In genomic region chr15:83010990-83011664, GRCm38 (mm10) we compare ENCODE assay signal across 8 mouse cellular contexts. TPM values are rescaled to one million over a fixed set of nuclear protein-coding genes. Genes with fewer than 3 reads are reported as not detected.
DNase-seq lines count a peak whose midpoint lies in the region; ATAC-seq and TF ChIP-seq lines count a peak whose summit lies in the region.

No protein-coding gene starts in this region.

- WGBS in intestine, embryonic 15.5 days = 40% methylated on average over 15 of the region's 15 CpGs
- WGBS in intestine, postnatal 0 days = 52% methylated on average over 15 of the region's 15 CpGs
- 4% methylated on average over 15 of the region's 15 CpGs for WGBS in forebrain, embryonic 12.5 days
- 18% methylated on average over 15 of the region's 15 CpGs for WGBS in hindbrain, embryonic 10.5 days

- H3K27me3 ChIP-seq in intestine, embryonic 15.5 days (replicated peaks) = no peaks in the 10 kb centered on the region
- no peaks in the 10 kb centered on the region; the same call in 1 of the 2 replicates for H3K27me3 ChIP-seq in intestine, postnatal 0 days (replicated peaks; ENCODE audit: control insufficient read depth, insufficient read depth, low read length)
- peaks cover 82% of the 10 kb centered on the region for H3K27me3 ChIP-seq in forebrain, embryonic 12.5 days
- peaks cover 87% of the 10 kb centered on the region for H3K27me3 ChIP-seq in hindbrain, embryonic 10.5 days (ENCODE audit: insufficient read depth, poor library complexity, severe bottlenecking)

- H3K4me3 ChIP-seq in intestine, embryonic 15.5 days (replicated peaks) = no peak overlapping the region
- no peak overlapping the region for H3K4me3 ChIP-seq in intestine, postnatal 0 days (ENCODE audit: low read depth, low read length)
- no peak overlapping the region for H3K4me3 ChIP-seq in forebrain, embryonic 12.5 days (replicated peaks)
- no peak overlapping the region for H3K4me3 ChIP-seq in hindbrain, embryonic 10.5 days

- H3K9ac ChIP-seq in intestine, embryonic 15.5 days = no peak overlapping the region
- no peak overlapping the region for H3K9ac ChIP-seq in intestine, postnatal 0 days (ENCODE audit: low read depth, low read length)
- H3K9ac ChIP-seq in forebrain, embryonic 12.5 days = peak overlapping the region; percentile 29; the same call in 1 of the 2 replicates

- peaks cover 28% of the 10 kb centered on the region for H3K4me1 ChIP-seq in intestine, embryonic 15.5 days (replicated peaks)
- H3K4me1 ChIP-seq in intestine, postnatal 0 days (replicated peaks; ENCODE audit: control insufficient read depth, insufficient read depth, low read length) = peaks cover 7% of the 10 kb centered on the region; the same call in 1 of the 2 replicates
- H3K4me1 ChIP-seq in forebrain, embryonic 12.5 days = peaks cover 47% of the 10 kb centered on the region
- peaks cover 33% of the 10 kb centered on the region for H3K4me1 ChIP-seq in hindbrain, embryonic 10.5 days (replicated peaks)

- H3K27ac ChIP-seq in intestine, embryonic 15.5 days = no peak overlapping the region
- no peak overlapping the region for H3K27ac ChIP-seq in intestine, postnatal 0 days (ENCODE audit: low read depth, low read length)
- no peak overlapping the region for H3K27ac ChIP-seq in forebrain, embryonic 12.5 days
- H3K27ac ChIP-seq in hindbrain, embryonic 10.5 days = peak overlapping the region; percentile 59; the same call in 1 of the 2 replicates

- no peak for DNase-seq in hindbrain, embryonic 10.5 days (ENCODE audit: low spot score)
- DNase-seq in left cerebral cortex, adult 9 months (ENCODE audit: low spot score in 2 of 2) = peak; percentile 70 to 86
- peak; percentile 76 for DNase-seq in retina, embryonic 14.5 days (ENCODE audit: low spot score)
- no peak for DNase-seq in adrenal gland, postnatal 10 days

- no peak for TF ChIP-seq CTCF in intestine, postnatal 0 days (IDR thresholded peaks at IDR 0.05; ENCODE audit: low read depth)

- ATAC-seq in intestine, embryonic 15.5 days = peak; percentile 41
- no peak for ATAC-seq in intestine, postnatal 0 days
- peak; percentile 87 for ATAC-seq in forebrain, embryonic 12.5 days (ENCODE audit: low FRiP score)
- no peak for ATAC-seq in megakaryocyte progenitor cell, adult 5-6 weeks (replicated peaks; ENCODE audit: poor library complexity)

- H3K4me2 ChIP-seq in intestine, embryonic 15.5 days (replicated peaks) = no peak overlapping the region
- no peak overlapping the region for H3K4me2 ChIP-seq in intestine, postnatal 0 days (replicated peaks; ENCODE audit: low read depth)
- H3K4me2 ChIP-seq in forebrain, embryonic 12.5 days = peak overlapping the region; percentile 32

- H3K36me3 ChIP-seq in intestine, embryonic 15.5 days = no peaks in the 10 kb centered on the region
- H3K36me3 ChIP-seq in intestine, postnatal 0 days (ENCODE audit: control insufficient read depth, insufficient read depth) = no peaks in the 10 kb centered on the region
- H3K36me3 ChIP-seq in forebrain, embryonic 12.5 days (replicated peaks) = no peaks in the 10 kb centered on the region
- H3K36me3 ChIP-seq in hindbrain, embryonic 10.5 days = no peaks in the 10 kb centered on the region

- no peaks in the 10 kb centered on the region for H3K9me3 ChIP-seq in intestine, embryonic 15.5 days
- H3K9me3 ChIP-seq in intestine, postnatal 0 days (ENCODE audit: control insufficient read depth) = no peaks in the 10 kb centered on the region
- no peaks in the 10 kb centered on the region for H3K9me3 ChIP-seq in forebrain, embryonic 12.5 days
- H3K9me3 ChIP-seq in hindbrain, embryonic 10.5 days = no peaks in the 10 kb centered on the region

RNA-seq across cellular contexts. Expression of gene Nfam1, which starts 22.0 kb away (rescaled TPM):
- polyA plus RNA-seq in intestine, embryonic 15.5 days (2015; fragmentation: Nextera tagmentation; extraction: Ambion mirVana) = 3.7 and 3.8 TPM in 2 replicates
- polyA plus RNA-seq in intestine, postnatal 0 days (2015; fragmentation: Nextera tagmentation; extraction: Ambion mirVana) = 1.1 and 1.2 TPM in 2 replicates
- polyA plus RNA-seq in forebrain, embryonic 12.5 days (2016; fragmentation: Nextera tagmentation; extraction: Ambion mirVana) = 1.4 and 1.7 TPM in 2 replicates
- 2.8 and 3.6 TPM in 2 replicates for polyA plus RNA-seq in hindbrain, embryonic 10.5 days (2016; fragmentation: Nextera tagmentation; extraction: Ambion mirVana)
- 1 to 10 TPM; 3.2 to 4.5 TPM for total RNA-seq in adrenal gland, postnatal 10 days (2021)
- 40.9 and 43.6 TPM in 2 replicates for total RNA-seq in megakaryocyte progenitor cell, adult 5-6 weeks (2015)
- total RNA-seq in megakaryocyte progenitor cell, adult 5-6 weeks (2017) = 45.3 and 53.5 TPM in 2 replicates

RNA-seq across cellular contexts. Expression of gene Tcf20, which starts 23.5 kb away (rescaled TPM):
- 7.0 and 7.7 TPM in 2 replicates for polyA plus RNA-seq in intestine, embryonic 15.5 days (2015; fragmentation: Nextera tagmentation; extraction: Ambion mirVana)
- polyA plus RNA-seq in intestine, postnatal 0 days (2015; fragmentation: Nextera tagmentation; extraction: Ambion mirVana) = 3.9 and 4.1 TPM in 2 replicates
- 14.7 and 14.9 TPM in 2 replicates for polyA plus RNA-seq in forebrain, embryonic 12.5 days (2016; fragmentation: Nextera tagmentation; extraction: Ambion mirVana)
- polyA plus RNA-seq in hindbrain, embryonic 10.5 days (2016; fragmentation: Nextera tagmentation; extraction: Ambion mirVana) = 6.7 and 6.9 TPM in 2 replicates
- total RNA-seq in adrenal gland, postnatal 10 days (2021) = 10 to 100 TPM; 70.8 to 71.5 TPM
- 45.1 and 48.5 TPM in 2 replicates for total RNA-seq in megakaryocyte progenitor cell, adult 5-6 weeks (2015)
- total RNA-seq in megakaryocyte progenitor cell, adult 5-6 weeks (2017) = 76.8 and 83.1 TPM in 2 replicates

Comparison
In these comparisons a context has a peak if more than half of its experiments do, and no peak if none do; other contexts are left out.
1. ATAC-seq: peak in intestine, embryonic 15.5 days (single experiment) and forebrain, embryonic 12.5 days (single experiment); none in intestine, postnatal 0 days (single experiment) and megakaryocyte progenitor cell, adult 5-6 weeks (single experiment).
2. DNase-seq: peak in left cerebral cortex, adult 9 months (2 of 2) and retina, embryonic 14.5 days (single experiment); none in hindbrain, embryonic 10.5 days (single experiment) and adrenal gland, postnatal 10 days (single experiment).